Mouse (Mus musculus) embryonic facial prominence, embryonic 10.5 days (tissue): ENCODE results near the gene Utrn. TPM values are rescaled to one million over a fixed set of nuclear protein-coding genes. Genes with fewer than 3 reads are reported as not detected.
A peak's percentile ranks its signal among the peaks of the same experiment; 100 is the strongest.

ENCODE experiments used
- DNase-seq: peaks from one replicate; pipeline ENCODE4 v3.0.0-alpha.2; 2017; ENCODE audit warnings: low spot score
- H3K27ac ChIP-seq: fragments of 300-500 bp; sonication (generic); replicated peaks from 2 replicates; pipeline ENCODE4 v1.5.1; 2016; ENCODE audit warnings: mild to moderate bottlenecking
- H3K27me3 ChIP-seq: fragments of 300-500 bp; sonication (generic); replicated peaks from 2 replicates; pipeline ENCODE4 v1.6.1; 2016; ENCODE audit warnings: low read depth, mild to moderate bottlenecking; ENCODE audit not compliant: poor library complexity, severe bottlenecking
- H3K36me3 ChIP-seq: fragments of 300-500 bp; sonication (generic); replicated peaks from 2 replicates; pipeline ENCODE4 v1.6.1; 2016; ENCODE audit warnings: mild to moderate bottlenecking, moderate library complexity
- H3K4me1 ChIP-seq: fragments of 300-500 bp; sonication (generic); 2 replicates; pipeline ENCODE4 v1.6.1; 2016
- H3K4me3 ChIP-seq: fragments of 300-500 bp; sonication (generic); 2 replicates; pipeline ENCODE4 v1.5.1; 2016; ENCODE audit warnings: mild to moderate bottlenecking, moderate library complexity
- H3K9me3 ChIP-seq: fragments of 300-500 bp; sonication (generic); 2 replicates; pipeline ENCODE4 v1.6.1; 2016; ENCODE audit warnings: mild to moderate bottlenecking
- WGBS: fragments of 180-500 bp; shearing (Covaris S2); methylation state at CpG from one replicate; pipeline ENCODE4 v1.1.7; 2016; 5-methylcytosine and 5-hydroxymethylcytosine counted together
- polyA plus RNA-seq: library from polyadenylated mRNA; unstranded; fragments of >200 nt; fragmentation: Nextera tagmentation; extraction: Ambion mirVana; gene quantifications from 2 replicates; pipeline ENCODE4 v1.2.1, GENCODE M21; 2016

Utrn gene
- polyA plus RNA-seq, 1 experiment from 2014 or later = 63.8 TPM

DNA sequence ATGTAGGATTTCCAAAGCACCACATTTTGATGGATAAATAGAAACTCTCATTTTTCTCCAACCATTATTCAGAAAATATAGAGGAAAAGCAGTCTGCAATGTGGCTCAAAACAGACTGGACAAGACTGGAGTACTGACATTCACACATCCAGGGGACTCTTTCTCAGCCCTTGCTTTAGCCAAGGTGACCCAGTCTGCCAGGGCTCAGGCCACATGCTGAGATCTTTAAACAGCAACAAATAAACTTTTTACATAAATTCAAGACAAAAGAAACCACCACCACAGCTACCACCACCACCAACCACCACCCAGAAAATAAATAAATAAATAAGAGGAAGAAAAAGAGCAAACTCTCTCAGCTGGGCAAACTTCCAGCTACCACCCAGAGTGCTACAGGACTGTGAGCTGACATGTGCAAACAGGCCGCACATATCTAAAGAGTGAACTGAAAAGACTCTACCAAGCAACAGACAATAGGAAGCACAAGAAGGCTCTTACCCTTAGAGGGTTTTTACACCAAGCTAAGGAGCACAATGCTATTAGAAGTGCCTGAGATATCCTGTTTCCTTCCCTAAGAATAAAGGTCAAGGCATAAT, 319.1 kb downstream of the Utrn start:
- Histone ChIP-seq H3K4me3 (no peak overlapping the region), H3K27me3 (no peaks in the 10 kb centered on the region), H3K9me3 (no peaks in the 10 kb centered on the region), H3K36me3 (no peaks in the 10 kb centered on the region), H3K4me1 (peaks cover 77% of the 10 kb centered on the region), H3K27ac (peak overlapping the region; percentile 57)
- WGBS = 48% methylated on average over 1 of the region's 1 CpGs
- no peak for DNase-seq

DNA sequence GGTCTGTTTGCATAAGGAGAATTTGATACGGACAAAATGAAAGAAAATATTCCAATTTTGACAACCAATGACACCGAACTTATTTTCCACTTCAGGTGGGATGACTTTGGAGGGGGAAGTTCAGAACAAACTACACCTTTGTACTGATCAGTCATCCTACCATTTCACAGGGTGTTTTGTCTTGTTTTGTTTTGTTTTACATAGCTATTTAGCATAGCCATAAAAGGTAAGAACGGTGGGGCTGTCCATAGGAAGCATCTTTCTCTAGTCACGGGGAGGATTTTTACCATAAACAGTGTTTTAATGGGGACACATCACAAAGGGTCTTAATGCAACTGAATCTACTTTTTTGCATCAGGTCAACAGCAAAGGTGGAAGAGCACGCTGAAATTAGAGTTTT, 319.9 kb downstream of the Utrn start:
- peak overlapping the region; percentile 59; the same call in 1 of the 2 replicates for H3K4me3 ChIP-seq
- H3K27ac ChIP-seq = no peak overlapping the region
- no peaks in the 10 kb centered on the region for H3K27me3 ChIP-seq
- no peaks in the 10 kb centered on the region for H3K9me3 ChIP-seq
- no peaks in the 10 kb centered on the region for H3K36me3 ChIP-seq
- DNase-seq = no peak
- WGBS = 16% methylated on average over 5 of the region's 5 CpGs
- peaks cover 72% of the 10 kb centered on the region for H3K4me1 ChIP-seq

DNA sequence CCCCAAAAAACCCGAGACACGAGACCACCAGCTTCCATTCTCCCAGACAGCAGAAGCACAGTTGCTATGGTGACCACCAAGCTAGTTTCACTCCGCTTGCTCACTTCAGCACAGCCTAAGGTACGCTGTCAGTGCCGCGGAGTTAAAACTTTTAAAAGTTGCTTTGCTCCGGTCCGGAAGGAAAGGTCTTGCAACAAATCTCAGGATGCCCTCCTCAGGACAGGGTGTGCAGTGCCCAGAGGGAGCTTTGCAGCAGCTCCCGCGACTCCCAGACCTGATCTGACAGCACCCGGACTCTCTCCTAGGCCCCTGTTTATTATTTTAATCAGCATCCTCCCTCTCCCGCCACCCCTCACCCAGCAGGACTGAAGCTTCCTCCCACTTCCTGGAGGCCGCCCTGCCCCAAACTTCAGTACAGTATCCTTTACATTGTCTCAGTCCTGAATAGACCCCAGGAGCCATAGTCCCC, 320.5 kb downstream of the Utrn start:
- Histone ChIP-seq H3K4me3 (peak overlapping the region; percentile 59), H3K27ac (peak overlapping the region; percentile 81), H3K4me1 (peaks cover 66% of the 10 kb centered on the region), H3K9me3 (no peaks in the 10 kb centered on the region), H3K36me3 (no peaks in the 10 kb centered on the region), H3K27me3 (no peaks in the 10 kb centered on the region)
- DNase-seq = peak; percentile 63
- WGBS = under 1% methylated on average over 13 of the region's 13 CpGs

DNA sequence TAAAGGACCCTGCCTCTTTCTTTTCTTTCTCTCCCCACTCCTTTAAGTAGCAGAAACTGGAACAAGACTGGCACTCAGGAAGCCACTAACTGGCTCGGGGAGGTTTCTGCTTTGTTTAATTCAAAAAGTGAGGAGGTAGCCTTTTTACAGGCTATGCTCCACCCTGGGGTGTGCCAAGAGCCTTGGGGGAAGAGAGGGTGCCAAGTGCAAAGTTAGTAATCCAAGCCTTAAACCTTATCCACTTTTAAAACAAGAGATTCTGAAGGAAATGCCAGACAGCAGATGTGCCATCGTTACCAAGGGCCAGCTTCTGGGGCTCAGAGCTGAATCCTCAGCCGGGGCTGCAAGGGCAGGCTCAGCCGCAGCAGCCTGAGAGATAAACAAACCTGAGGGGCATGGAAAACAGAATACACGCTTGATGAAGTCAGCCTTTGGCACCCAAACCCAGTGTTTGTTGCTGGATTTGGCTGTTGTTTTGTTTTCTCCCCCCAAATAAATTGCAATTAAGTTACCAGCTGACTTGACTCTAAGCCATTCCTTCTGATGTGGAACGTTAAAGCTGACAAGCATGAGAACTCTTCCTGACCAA, 322.0 kb downstream of the Utrn start:
- peak overlapping the region; percentile 59 for H3K4me3 ChIP-seq
- H3K27me3 ChIP-seq = no peaks in the 10 kb centered on the region
- H3K27ac ChIP-seq = peak overlapping the region; percentile 71
- DNase-seq = no peak
- no peaks in the 10 kb centered on the region; the same call in 1 of the 2 replicates for H3K36me3 ChIP-seq
- peaks cover 51% of the 10 kb centered on the region for H3K4me1 ChIP-seq
- WGBS = 23% methylated on average over 6 of the region's 6 CpGs
- no peaks in the 10 kb centered on the region for H3K9me3 ChIP-seq

DNA sequence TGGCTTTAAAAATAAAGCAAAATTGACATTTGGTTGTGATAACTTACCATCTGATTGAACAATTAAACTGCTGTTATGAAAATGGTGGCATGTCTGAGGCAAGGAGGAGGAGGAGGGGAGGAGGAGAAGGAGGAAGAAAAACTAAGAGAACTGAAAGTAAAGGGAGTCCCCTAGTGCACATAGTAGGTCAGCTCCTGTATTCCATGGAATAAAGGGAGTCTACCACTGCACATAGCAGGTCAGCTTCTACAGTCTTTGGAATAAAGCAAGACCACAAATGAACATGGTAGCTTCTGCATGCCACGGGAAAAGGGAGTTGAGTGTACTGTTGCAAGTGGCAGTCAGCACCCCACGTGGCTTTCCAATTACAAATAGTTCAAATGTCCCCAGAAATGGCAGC, 323.7 kb downstream of the Utrn start:
- no peaks in the 10 kb centered on the region for H3K9me3 ChIP-seq
- 84% methylated on average over 2 of the region's 2 CpGs for WGBS

DNA sequence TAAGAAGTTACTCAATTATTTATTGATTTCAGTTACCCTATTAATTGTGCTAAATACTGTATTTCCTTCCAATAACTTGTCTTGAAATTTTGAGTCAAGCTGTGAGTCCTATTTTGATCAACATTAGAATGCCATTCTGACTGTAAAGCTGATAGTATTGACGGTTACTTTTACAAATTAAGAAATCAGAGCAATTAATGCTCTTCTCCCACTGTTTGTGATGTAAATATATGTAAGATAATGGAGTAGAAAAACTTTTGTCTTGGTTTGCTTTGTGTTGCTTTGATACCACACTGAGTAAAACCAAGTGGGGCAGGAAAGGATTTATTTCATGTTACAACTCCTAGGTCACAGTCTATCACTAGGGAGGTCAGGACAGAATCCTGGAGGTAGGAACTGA, 327.4 kb downstream of the Utrn start:
- no peak for DNase-seq
- H3K4me3 ChIP-seq = no peak overlapping the region
- H3K27me3 ChIP-seq = no peaks in the 10 kb centered on the region
- no peak overlapping the region for H3K27ac ChIP-seq
- WGBS = 77% methylated on average over 1 of the region's 1 CpGs
- H3K9me3 ChIP-seq = no peaks in the 10 kb centered on the region
- H3K4me1 ChIP-seq = peaks cover 13% of the 10 kb centered on the region
- H3K36me3 ChIP-seq = peaks cover 3% of the 10 kb centered on the region

More for the DNA sequence above, 323.7 kb downstream of the Utrn start:
- H3K36me3 ChIP-seq = no peaks in the 10 kb centered on the region; the same call in 1 of the 2 replicates
- H3K27ac ChIP-seq = no peak overlapping the region
- DNase-seq = no peak
- no peaks in the 10 kb centered on the region for H3K27me3 ChIP-seq
- H3K4me1 ChIP-seq = peaks cover 42% of the 10 kb centered on the region
- no peak overlapping the region for H3K4me3 ChIP-seq

DNA sequence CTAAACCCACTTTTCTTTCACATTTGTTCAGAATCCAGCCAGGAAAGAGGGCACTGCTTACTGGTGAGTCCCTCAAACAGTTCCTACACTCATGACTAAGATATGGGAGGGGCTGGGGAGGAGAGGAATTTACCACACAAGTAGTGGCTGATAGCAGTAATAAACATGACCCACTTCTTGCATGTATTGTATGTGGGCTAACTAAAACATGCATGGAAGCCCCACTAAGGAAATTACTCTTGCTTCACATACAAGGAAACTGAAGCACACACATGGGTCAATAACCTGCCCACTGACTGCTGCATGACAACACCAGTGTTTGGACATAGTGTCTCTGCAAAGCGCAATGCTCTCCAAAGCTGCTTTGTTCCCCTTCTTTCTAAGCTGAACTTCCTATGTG, 333.9 kb downstream of the Utrn start:
- DNase-seq = no peak
- H3K4me1 ChIP-seq = peaks cover under 1% of the 10 kb centered on the region; the same call in 1 of the 2 replicates
- no peaks in the 10 kb centered on the region for H3K9me3 ChIP-seq
- H3K4me3 ChIP-seq = no peak overlapping the region
- H3K27ac ChIP-seq = no peak overlapping the region
- peaks cover 6% of the 10 kb centered on the region; the same call in 1 of the 2 replicates for H3K36me3 ChIP-seq
- WGBS = 93% methylated on average over 1 of the region's 1 CpGs
- no peaks in the 10 kb centered on the region for H3K27me3 ChIP-seq

DNA sequence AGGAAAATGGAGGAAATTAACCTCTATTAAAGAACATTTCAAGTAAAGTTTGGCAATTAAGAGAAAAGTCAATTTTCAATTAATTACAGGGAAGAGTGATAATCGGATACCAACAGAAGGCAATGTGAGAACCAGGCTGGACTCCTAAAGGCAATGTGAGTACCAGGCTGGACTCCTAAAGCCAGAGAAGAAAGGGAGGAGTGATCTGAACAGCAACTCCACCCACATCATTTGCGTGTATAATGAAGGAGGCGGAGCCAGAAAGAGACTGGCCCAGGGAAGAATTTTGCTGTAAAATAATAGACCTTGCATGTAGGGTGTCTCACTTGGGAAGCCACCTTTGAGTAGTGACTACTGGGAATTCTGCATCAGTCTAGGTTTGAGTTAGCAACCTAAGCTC, 334.4 kb downstream of the Utrn start:
- no peak for DNase-seq
- 66% methylated on average over 3 of the region's 3 CpGs for WGBS
- Histone ChIP-seq H3K4me3 (no peak overlapping the region), H3K9me3 (no peaks in the 10 kb centered on the region), H3K4me1 (peaks cover under 1% of the 10 kb centered on the region; the same call in 1 of the 2 replicates), H3K27me3 (no peaks in the 10 kb centered on the region), H3K36me3 (peaks cover 6% of the 10 kb centered on the region; the same call in 1 of the 2 replicates), H3K27ac (no peak overlapping the region)

DNA sequence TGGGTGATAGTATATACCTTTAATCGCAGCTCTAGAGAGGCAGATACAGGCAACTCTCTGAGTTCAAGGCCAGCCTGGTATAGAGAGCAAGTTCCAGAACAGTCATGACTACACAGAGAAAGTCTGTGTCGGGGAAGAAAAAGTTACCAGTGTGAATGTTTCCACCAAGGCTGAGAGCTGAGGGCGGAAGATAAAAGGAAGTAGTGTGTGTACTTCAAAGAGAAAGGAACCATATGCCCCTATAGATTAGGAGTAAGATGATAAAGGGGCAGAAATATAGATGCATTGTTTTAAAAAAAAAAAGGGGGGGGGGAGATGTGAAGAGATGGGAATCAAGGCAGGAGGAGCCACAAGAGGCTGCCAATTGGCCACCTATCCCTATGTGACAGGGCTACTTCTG, 334.9 kb downstream of the Utrn start:
- Histone ChIP-seq H3K27ac (no peak overlapping the region), H3K9me3 (no peaks in the 10 kb centered on the region), H3K4me1 (peaks cover 3% of the 10 kb centered on the region; the same call in 1 of the 2 replicates), H3K36me3 (peaks cover 6% of the 10 kb centered on the region; the same call in 1 of the 2 replicates), H3K4me3 (no peak overlapping the region), H3K27me3 (no peaks in the 10 kb centered on the region)
- WGBS = 89% methylated on average over 3 of the region's 3 CpGs
- DNase-seq = no peak

DNA sequence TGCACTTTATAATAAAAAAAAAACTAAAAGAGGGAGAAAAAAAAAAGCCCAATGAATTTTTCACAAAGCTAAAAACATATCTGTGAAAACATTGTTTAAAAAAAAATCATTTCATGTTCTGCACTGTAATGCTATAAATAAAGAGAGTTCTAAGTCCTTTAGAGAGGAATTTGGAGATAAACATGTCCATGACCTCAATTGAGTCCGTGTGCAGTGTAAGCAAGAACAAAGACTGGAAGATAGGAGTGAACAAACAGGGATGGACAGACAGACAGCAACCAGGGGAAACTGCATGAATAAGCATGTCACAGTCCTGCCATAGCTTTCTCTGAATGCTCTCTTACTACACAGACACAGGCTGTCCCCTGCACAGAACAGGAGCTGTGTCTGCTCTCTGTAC, 347.1 kb downstream of the Utrn start:
- Histone ChIP-seq H3K27me3 (no peaks in the 10 kb centered on the region), H3K4me1 (no peaks in the 10 kb centered on the region), H3K36me3 (peaks cover 20% of the 10 kb centered on the region), H3K9me3 (no peaks in the 10 kb centered on the region), H3K4me3 (no peak overlapping the region), H3K27ac (no peak overlapping the region)
- WGBS = 77% methylated on average over 1 of the region's 1 CpGs
- DNase-seq = no peak

DNA sequence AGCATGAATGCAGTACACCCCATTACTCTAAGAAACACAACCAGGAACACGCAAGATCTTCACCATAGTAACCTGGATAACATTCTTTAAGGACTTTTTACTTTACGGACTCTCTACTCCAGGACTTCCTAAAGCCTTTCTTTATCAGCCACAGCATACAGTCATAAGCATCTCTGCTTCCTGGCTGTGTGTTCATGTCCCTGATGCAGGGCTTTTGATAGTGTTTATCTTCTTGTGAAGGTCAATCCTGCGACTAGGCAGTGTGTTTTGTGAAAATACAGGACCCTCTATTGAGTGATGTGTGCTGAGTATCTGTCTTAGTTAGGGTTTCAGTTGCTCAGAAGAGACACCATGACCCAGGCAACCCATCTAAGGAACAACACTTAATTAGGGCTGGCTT, 351.0 kb downstream of the Utrn start:
- no peak for DNase-seq
- 87% methylated on average over 3 of the region's 3 CpGs for WGBS

DNA sequence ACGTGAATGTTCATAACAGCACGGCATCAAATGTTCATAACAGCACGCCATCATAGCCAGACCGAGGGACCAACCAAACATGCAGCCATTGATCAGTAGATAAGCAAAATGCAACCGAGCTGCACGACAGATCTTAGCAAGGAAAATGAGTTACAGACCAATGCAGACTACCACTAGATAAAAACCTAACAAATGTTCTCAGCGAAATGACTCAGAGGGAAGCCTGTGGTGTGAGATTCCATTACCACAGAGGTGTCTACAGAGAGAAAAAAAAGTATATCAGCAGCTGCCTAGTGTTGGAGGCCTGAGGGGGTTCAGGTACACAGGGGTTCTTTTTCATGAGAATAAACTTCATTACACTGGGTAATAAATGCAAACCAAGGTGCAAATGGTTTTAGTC, 363.6 kb downstream of the Utrn start:
- Histone ChIP-seq H3K9me3 (no peaks in the 10 kb centered on the region), H3K4me1 (0 out of 2 replicates have a peak, but pooled peaks cover 4% of the 10 kb centered on the region), H3K27ac (no peak overlapping the region), H3K27me3 (no peaks in the 10 kb centered on the region), H3K4me3 (no peak overlapping the region), H3K36me3 (peaks cover 3% of the 10 kb centered on the region)
- DNase-seq = no peak
- WGBS = 85% methylated on average over 7 of the region's 7 CpGs

More for the DNA sequence above, 351.0 kb downstream of the Utrn start:
- Histone ChIP-seq H3K36me3 (peaks cover 10% of the 10 kb centered on the region), H3K4me3 (no peak overlapping the region), H3K4me1 (no peaks in the 10 kb centered on the region), H3K9me3 (no peaks in the 10 kb centered on the region), H3K27me3 (no peaks in the 10 kb centered on the region), H3K27ac (no peak overlapping the region)

DNA sequence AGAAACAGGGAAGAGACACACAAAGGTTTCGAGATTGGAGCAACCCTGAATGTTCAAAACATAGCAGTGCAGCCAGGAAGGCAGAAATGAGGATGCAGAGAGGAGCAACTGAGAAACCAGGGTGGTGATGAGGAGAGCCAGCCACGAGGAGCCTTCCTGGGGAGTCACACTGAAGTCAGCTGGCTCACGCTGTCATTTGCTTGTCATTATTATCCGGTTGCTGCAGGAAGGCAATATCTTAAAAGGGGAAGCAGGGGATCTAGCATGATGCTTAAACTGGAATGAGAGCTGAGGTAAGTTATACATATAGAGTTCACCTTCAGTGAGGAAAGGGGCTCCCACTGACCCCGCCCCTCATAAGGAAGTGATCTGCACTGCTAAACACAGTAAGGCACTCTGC, 368.7 kb downstream of the Utrn start:
- no peaks in the 10 kb centered on the region for H3K27me3 ChIP-seq
- H3K27ac ChIP-seq = no peak overlapping the region
- no peak overlapping the region for H3K4me3 ChIP-seq
- 94% methylated on average over 5 of the region's 5 CpGs for WGBS
- 0 out of 2 replicates have a peak, but pooled peaks cover 4% of the 10 kb centered on the region for H3K4me1 ChIP-seq
- H3K36me3 ChIP-seq = peaks cover 22% of the 10 kb centered on the region
- no peaks in the 10 kb centered on the region for H3K9me3 ChIP-seq
- no peak for DNase-seq
